Mouse (Mus musculus) cortical plate, adult 2 months (tissue): ENCODE measurements around the gene Ism2.

Experiments used
- CTCF ChIP-seq: fragments of 200-500 bp; IDR thresholded peaks from 2 replicates; pipeline ENCODE4 v1.5.1; 2011; ENCODE audit warnings: mild to moderate bottlenecking, control low read depth, low read length; ENCODE audit not compliant: insufficient read depth; ENCODE audit errors: extremely low read depth
- POLR2A ChIP-seq: fragments of 200-500 bp; IDR thresholded peaks from 2 replicates; pipeline ENCODE4 v1.6.1; 2011; ENCODE audit warnings: mild to moderate bottlenecking, low read length, control low read depth; ENCODE audit not compliant: insufficient read depth; ENCODE audit errors: extremely low read depth

DNA sequence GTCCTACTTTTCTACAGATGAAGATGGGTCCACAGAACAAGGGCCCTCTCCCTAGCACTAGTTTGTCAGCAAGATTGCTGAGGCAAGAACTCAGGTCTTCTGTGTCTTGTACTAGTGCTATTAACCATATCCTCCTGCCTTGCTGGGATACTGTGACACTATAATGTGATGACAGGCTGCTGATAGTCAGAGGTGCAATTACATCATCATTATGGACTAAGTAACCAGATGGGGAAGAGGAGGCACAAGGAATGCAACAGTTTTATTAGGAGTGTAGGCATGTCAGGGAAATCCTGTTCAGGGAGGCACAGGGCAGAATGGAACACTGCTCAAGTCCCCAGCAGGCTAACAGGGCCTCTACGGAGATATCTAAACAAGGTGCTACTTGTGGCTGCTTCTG is 60.9 kb downstream of the Ism2 start, which contains the start of gene Noxred1:
- TF ChIP-seq CTCF (no peak), POLR2A (no peak)
